Mouse (Mus musculus): ENCODE results near the gene Slc15a5.

DNA sequence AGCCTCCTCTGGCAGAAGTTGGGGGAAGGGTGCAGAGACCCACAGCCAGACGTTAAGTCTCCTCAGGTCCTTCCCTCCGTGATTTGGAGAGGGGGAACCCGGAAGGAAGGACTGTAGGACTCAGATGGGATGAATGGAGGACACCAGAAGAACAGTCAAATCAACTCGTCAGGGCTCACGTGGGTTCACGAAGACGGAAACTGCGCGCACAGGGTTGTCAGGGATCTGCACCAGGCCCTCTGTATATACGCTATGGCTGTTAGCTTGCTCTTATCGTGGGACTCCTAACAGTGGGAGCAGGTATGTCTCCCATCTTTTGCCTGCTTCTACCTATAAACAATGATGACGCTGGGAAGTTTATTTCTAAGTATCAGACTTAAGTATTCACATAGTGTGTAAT lies 24.8 kb downstream of the Slc15a5 start:
- TF ChIP-seq CTCF (IDR thresholded peaks at IDR 0.05; ENCODE audit: borderline replicate concordance, control insufficient read depth, extremely low read depth, insufficient read depth, low read length, poor library complexity) = no peak
- TF ChIP-seq POLR2A (IDR thresholded peaks at IDR 0.05; ENCODE audit: control insufficient read depth, extremely low read depth, insufficient read depth, low read length, poor library complexity) = no peak
